Mouse (Mus musculus) neutrophil, adult 59 days (primary cell): ENCODE results near the gene Ces2c. TPM values are rescaled to one million over a fixed set of nuclear protein-coding genes. Genes with fewer than 3 reads are reported as not detected.

ENCODE experiments used
- total RNA-seq, 2 experiments: library from RNA; stranded (reverse); gene quantifications; 1 replicate in 1 of 2; 2 replicates in 1 of 2; pipeline ENCODE4 v1.2.4; 2023

The Ces2c gene
- total RNA-seq: not detected

DNA sequence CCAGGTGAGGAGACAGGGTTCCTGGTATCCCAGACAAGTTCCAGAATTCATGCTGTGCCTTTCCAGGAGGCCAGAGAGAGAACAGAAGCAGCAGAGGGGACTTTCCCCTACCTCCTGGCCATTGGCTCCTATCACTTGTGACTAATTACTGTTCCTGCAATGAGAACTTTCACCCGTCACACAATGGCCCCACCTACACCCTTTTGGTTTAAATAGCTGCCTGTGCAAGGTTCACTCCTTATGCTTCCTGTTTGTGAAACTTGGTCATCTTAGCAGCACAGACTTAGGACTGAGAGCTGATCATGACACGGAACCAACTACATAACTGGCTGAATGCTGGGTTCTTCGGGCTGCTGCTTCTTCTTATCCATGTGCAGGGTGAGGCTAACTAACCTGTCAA, at the start of gene Ces2c:
Gene Ces2c, plus strand, starts transcription at position 238 of the 400 bp plus-strand sequence.

DNA sequence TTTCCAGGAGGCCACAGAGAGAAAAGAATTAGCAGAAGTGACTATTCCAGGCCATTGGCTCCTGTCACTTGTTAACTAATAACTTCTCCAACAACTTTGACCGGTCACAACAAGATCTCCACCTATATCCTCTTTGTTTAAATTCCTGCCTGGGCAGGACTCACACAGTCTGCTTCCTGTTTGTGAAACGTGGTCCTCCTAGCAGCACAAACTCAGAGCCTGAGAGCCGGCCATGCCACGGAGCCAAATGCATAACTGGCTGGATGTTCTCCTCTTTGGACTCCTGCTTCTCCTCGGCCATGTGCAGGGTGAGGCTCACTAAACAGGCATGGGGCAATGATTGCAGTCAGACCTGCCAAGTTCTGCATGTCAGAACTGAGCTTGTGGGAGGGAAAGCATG, 15.4 kb upstream of the Ces2c start, which contains the start of gene Ces2b:
Gene Ces2b, plus strand, starts transcription at position 133 of the 400 bp plus-strand sequence.

Other genes with a start within 250 kb of the Ces2c start
- gene Cdh16, start 222.7 kb upstream of the Ces2c start, total RNA-seq: not detected
- 1 to 10 TPM; 1.1 to 3.6 TPM for gene Rrad, start 215.7 kb upstream of the Ces2c start, total RNA-seq
- 10 to 100 TPM; 13.8 to 16.1 TPM for gene Ciao2b, start 205.1 kb upstream of the Ces2c start, total RNA-seq
- not detected for gene Ces2a, start 113.1 kb upstream of the Ces2c start, total RNA-seq
- not detected for gene Ces2b, start 15.5 kb upstream of the Ces2c start, total RNA-seq
- not detected for gene Ces2e, start 79.2 kb downstream of the Ces2c start, total RNA-seq
- gene Ces2f, start 100.3 kb downstream of the Ces2c start, total RNA-seq: under 1 TPM in 1 of 2 experiments, not detected in 1; 0.07 TPM
- gene Ces2g, start 114.7 kb downstream of the Ces2c start, total RNA-seq: 10 to 100 TPM in 1 of 2 experiments, 1 to 10 TPM in 1; 4.2 to 16.1 TPM
- gene Ces2h, start 153.8 kb downstream of the Ces2c start, total RNA-seq: not detected
- gene Ces3a, start 201.5 kb downstream of the Ces2c start, total RNA-seq: not detected
- not detected for gene Ces3b, start 236.7 kb downstream of the Ces2c start, total RNA-seq